Mouse (Mus musculus) hindbrain, embryonic 10.5 days (tissue): ENCODE results near the gene Arrdc1. TPM values are rescaled to one million over a fixed set of nuclear protein-coding genes. Genes with fewer than 3 reads are reported as not detected.

Experiments
- DNase-seq: peaks from one replicate; pipeline ENCODE4 v3.0.0-alpha.2; 2017; ENCODE audit warnings: low spot score
- H3K27ac ChIP-seq: fragments of 300-500 bp; sonication (generic); 2 replicates; pipeline ENCODE4 v1.5.1; 2016; ENCODE audit warnings: mild to moderate bottlenecking, moderate library complexity
- H3K27me3 ChIP-seq: fragments of 300-500 bp; sonication (generic); 2 replicates; pipeline ENCODE4 v1.6.1; 2016; ENCODE audit warnings: mild to moderate bottlenecking; ENCODE audit not compliant: poor library complexity, insufficient read depth, severe bottlenecking
- H3K36me3 ChIP-seq: fragments of 300-500 bp; sonication (generic); 2 replicates; pipeline ENCODE4 v1.6.1; 2016; ENCODE audit warnings: mild to moderate bottlenecking, moderate library complexity
- H3K4me1 ChIP-seq: fragments of 300-500 bp; sonication (generic); replicated peaks from 2 replicates; pipeline ENCODE4 v1.6.1; 2016; ENCODE audit warnings: mild to moderate bottlenecking
- H3K4me3 ChIP-seq: fragments of 300-500 bp; sonication (generic); 2 replicates; pipeline ENCODE4 v1.5.1; 2016; ENCODE audit warnings: mild to moderate bottlenecking, moderate library complexity
- H3K9me3 ChIP-seq: fragments of 300-500 bp; sonication (generic); 2 replicates; pipeline ENCODE4 v1.6.1; 2016; ENCODE audit warnings: mild to moderate bottlenecking, moderate library complexity
- WGBS: fragments of 180-500 bp; shearing (Covaris S2); methylation state at CpG from one replicate; pipeline ENCODE4 v1.1.7; 2016; 5-methylcytosine and 5-hydroxymethylcytosine counted together
- polyA plus RNA-seq: library from polyadenylated mRNA; unstranded; fragments of >200 nt; fragmentation: Nextera tagmentation; extraction: Ambion mirVana; gene quantifications from 2 replicates; pipeline ENCODE4 v1.2.1, GENCODE M21; 2016

Arrdc1 gene
- polyA plus RNA-seq, 1 experiment from 2014 or later: 20.6 TPM

DNA sequence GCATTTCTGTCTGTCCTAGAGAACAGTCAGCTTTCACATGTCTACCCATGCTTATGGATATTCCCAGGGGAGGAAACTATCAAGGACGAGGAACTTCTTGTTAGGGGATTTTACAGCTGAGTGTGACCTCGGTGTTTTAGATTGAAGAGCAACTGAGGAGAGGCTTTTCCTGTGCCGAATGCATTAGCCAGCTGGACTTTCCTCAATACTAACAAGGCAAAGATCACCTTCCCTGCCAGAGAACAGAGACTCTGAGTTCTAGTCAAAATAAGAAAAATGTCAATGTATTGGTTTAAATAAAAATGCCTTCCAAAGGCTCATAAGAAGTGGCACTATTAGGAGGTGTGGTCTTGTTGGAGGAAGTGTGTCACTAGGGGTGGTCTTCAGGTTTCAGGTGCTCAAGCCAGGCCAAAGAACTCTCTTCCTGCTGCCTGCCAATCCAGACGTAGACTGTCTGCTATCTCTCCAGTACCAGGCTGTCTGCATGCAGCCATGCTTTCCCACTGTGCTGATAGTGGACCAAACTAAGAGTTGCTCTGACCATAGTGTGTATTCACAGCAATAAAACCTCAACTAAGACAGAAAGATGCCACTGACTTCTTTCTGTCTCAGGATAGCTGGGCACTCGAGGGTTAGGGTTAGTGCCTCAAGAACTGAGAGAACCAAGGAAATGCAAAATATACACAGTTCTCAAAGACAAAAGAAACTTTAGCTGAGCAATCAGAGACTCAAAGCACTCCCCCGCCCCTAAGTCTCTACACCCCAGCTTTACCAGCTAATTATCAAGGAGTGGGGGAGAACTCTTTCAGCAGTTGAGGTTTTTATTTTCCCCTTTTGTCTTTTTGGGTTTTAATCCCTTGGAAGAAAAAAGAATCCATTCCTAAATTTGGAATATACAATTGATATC is 44.3 kb downstream of the Arrdc1 start:
- no peak overlapping the region for H3K4me3 ChIP-seq
- H3K27ac ChIP-seq: no peak overlapping the region
- H3K4me1 ChIP-seq: no peaks in the 10 kb centered on the region; the same call in 1 of the 2 replicates
- WGBS: 86% methylated on average over 6 of the region's 6 CpGs
- no peak for DNase-seq
- no peaks in the 10 kb centered on the region for H3K9me3 ChIP-seq
- no peaks in the 10 kb centered on the region for H3K27me3 ChIP-seq
- H3K36me3 ChIP-seq: peaks cover 14% of the 10 kb centered on the region

DNA sequence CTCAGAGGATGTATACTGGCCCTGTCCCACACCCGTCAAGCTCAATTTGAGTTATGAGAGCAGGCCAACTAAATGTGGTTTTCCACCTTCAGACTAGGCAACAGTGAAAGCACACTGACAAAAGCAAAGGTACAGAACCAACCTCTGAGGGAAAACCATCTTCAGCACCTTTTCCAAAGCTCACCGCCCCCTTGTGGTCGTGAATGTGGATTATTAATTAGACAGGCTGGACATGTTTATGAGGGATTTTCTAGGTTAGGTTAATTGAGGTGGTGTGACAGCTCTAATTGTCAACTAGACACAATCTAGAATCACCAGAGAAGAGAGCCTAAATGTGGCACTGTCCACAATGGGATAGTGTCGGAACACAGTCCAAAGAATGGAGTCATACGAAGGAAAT is 46.2 kb downstream of the Arrdc1 start:
- Histone ChIP-seq H3K4me1 (no peaks in the 10 kb centered on the region; the same call in 1 of the 2 replicates), H3K27me3 (no peaks in the 10 kb centered on the region), H3K36me3 (peaks cover 32% of the 10 kb centered on the region), H3K27ac (no peak overlapping the region), H3K4me3 (no peak overlapping the region), H3K9me3 (no peaks in the 10 kb centered on the region)
- DNase-seq: no peak
- WGBS: 87% methylated on average over 5 of the region's 5 CpGs

DNA sequence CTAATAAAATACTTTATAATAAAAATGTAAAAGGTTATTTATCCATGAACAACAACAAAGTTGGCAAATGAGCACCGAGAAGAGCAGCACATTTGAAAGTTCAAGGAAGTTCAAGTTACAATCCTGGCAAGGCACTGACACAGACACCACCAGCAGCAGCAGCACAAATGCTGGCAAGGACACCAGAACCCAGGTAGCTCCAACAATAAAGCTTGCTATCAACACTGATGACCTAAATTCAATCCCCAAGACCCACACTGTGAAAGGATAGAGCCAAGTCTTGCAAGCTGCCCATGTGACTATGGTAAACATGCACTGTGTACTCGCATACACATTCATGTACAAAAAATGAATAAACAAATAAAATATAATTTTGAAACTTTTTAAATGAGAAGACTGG is 54.4 kb downstream of the Arrdc1 start:
- DNase-seq: no peak
- Histone ChIP-seq H3K27ac (no peak overlapping the region), H3K9me3 (no peaks in the 10 kb centered on the region), H3K4me3 (no peak overlapping the region), H3K4me1 (no peaks in the 10 kb centered on the region), H3K36me3 (peaks cover 88% of the 10 kb centered on the region), H3K27me3 (no peaks in the 10 kb centered on the region)
- 94% methylated on average over 2 of the region's 2 CpGs for WGBS

Other genes with a start within 250 kb of the Arrdc1 start
- 3.3 and 3.7 TPM in 2 replicates for gene Cacna1b, start 172.1 kb downstream of the Arrdc1 start, polyA plus RNA-seq
- gene Ehmt1, start 15.6 kb downstream of the Arrdc1 start, polyA plus RNA-seq: 119 and 145 TPM in 2 replicates
- gene Zmynd19, start 14.5 kb upstream of the Arrdc1 start, polyA plus RNA-seq: 24.0 and 27.6 TPM in 2 replicates
- 30.8 and 35.5 TPM in 2 replicates for gene Dph7, start 27.1 kb upstream of the Arrdc1 start, polyA plus RNA-seq
- 128 and 156 TPM in 2 replicates for gene Mrpl41, start 39.8 kb upstream of the Arrdc1 start, polyA plus RNA-seq
- 3.9 and 5.3 TPM in 2 replicates for gene Pnpla7, start 40.8 kb upstream of the Arrdc1 start, polyA plus RNA-seq
- gene Nsmf, start 119.1 kb upstream of the Arrdc1 start, polyA plus RNA-seq: 72.2 and 89.0 TPM in 2 replicates
- not detected in 2 replicates for gene Entpd8, start 145.1 kb upstream of the Arrdc1 start, polyA plus RNA-seq
- 0.22 and 0.38 TPM in 2 replicates for gene Noxa1, start 159.9 kb upstream of the Arrdc1 start, polyA plus RNA-seq
- 77.4 and 108 TPM in 2 replicates for gene Nrarp, start 245.5 kb upstream of the Arrdc1 start, polyA plus RNA-seq